Mouse (Mus musculus) megakaryocyte, embryonic 14.5 days (primary cell): ENCODE data around the gene Lrba.

Source experiments
- FLI1 ChIP-seq: IDR thresholded peaks from 2 replicates; pipeline ENCODE4 v1.6.1; 2012; ENCODE audit warnings: low read length, inconsistent platforms, mixed read lengths
- GATA1 ChIP-seq: IDR thresholded peaks from 3 replicates; pipeline ENCODE4 v1.6.1; 2012; ENCODE audit warnings: mixed read lengths, low read length, inconsistent platforms, borderline replicate concordance

DNA sequence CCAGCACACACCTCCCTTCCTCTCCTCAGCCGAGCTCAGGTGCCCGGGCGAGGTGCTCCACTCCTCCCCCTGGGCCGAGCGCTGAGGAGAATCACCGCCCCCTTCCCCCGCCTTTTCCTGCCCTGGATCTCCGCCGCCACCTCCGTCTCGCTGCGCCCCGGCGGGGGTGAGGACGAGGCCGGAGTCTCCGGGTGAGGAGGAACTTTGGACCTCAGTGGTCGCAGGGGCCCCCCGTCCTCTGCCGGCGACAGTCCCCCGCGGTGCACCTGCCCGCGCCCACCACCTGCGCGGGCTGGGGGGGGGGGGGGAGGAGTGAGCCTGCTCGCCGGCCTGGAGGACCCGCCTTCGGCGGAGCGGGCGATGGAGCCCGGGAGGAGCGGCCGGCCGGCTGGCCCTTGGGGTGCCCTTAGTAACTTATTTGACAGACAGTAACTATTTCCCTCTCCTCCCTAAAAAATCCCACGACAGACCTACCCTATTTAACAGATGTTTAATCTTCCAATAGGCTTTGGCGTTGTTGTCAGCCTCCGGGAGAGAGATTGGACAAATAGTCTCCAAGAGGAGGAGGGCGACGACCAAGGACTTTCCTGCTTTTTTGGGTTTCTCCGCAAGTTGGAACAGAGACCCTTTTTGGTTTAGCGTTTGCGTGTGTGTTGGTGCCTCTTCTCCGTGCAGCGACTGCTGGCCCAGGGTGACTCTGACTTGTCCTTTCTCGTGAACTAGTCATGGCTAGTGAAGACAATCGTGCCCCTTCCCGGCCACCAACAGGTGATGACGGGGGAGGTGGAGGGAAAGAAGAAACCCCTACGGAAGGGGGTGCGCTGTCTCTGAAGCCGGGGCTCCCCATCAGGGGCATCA lies at the start of gene Lrba:
- no peak for TF ChIP-seq GATA1
- TF ChIP-seq FLI1: no peak
